Mouse (Mus musculus) kidney, adult 2 months (tissue): ENCODE measurements around the gene Hoxd13.

ENCODE experiments used
- CTCF ChIP-seq: fragments of 200-500 bp; conservative IDR thresholded peaks from 2 replicates; pipeline ENCODE4 v1.5.1; 2011; ENCODE audit warnings: low read depth, mild to moderate bottlenecking, control low read depth, low read length, moderate library complexity, mixed read lengths; ENCODE audit not compliant: insufficient read depth, insufficient read length
- POLR2A ChIP-seq: fragments of 200-500 bp; IDR thresholded peaks from one replicate; pipeline ENCODE4 v1.6.1; 2011; ENCODE audit warnings: low read depth, low read length, control low read depth

DNA sequence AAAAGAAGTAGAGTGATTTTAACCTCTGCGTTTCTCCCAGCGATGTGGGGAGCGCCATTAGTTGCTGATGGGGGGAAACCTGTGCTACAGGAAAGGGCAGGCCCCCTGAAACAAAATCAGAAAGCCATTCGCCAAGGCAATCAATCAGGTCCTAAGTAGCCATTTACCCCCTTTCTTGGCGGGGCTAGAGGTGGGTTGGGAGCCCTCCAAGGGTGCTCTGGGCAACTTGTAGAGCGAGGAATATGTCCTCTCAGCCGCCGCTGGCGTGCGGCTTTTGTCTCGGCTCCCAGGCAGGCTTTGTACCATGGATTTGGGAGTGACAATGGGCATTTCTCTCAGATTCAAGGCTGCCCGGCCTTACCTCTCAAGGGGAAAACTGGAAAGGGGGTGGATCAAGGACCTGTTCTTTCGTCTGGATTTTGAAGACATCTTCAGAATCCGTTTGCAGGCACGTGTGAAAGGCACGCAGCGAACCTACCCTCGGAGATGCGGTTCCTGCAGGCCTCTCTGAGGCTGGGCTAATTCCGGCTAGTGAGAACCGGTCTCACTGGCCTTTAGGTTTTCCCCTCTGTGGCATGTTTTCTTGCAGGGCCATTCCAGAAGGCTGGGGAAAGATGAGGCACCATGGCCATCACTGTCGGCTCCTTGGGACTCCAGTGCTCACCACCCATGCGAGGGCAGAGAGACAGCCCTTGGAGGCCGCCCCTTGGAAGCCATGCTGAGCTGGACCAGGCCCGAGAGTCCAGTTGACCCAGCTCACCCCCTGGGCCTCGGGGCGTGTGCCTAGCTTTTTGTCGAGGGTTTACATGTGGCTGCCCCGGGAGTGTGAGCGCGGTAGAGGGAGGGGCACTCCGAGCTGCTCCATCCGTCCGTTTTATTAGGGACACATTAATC lies 28.6 kb downstream of the Hoxd13 start:
- TF ChIP-seq CTCF (no peak), POLR2A (no peak)
